Mouse (Mus musculus) hindbrain, embryonic 14.5 days (tissue): ENCODE results near the gene Dpp6. TPM values are rescaled to one million over a fixed set of nuclear protein-coding genes. Genes with fewer than 3 reads are reported as not detected.

Experiments
- ATAC-seq: fragments of 200-750 bp; cut with Nextera tagmentation; 2 replicates; pipeline ENCODE4 v1.8.0; 2017; ENCODE audit warnings: moderate number of reproducible peaks, mild to moderate bottlenecking, moderate TSS enrichment, moderate library complexity; ENCODE audit not compliant: low FRiP score
- DNase-seq: peaks from one replicate; pipeline ENCODE4 v3.0.0-alpha.2; 2015; ENCODE audit warnings: low spot score
- H3K27ac ChIP-seq: fragments of 300-500 bp; sonication (generic); 2 replicates; pipeline ENCODE4 v1.5.1; 2014; ENCODE audit warnings: mild to moderate bottlenecking, moderate library complexity
- H3K27me3 ChIP-seq: fragments of 300-500 bp; sonication (generic); 2 replicates; pipeline ENCODE4 v1.6.1; 2014; ENCODE audit warnings: mild to moderate bottlenecking, low read length, mixed read lengths; ENCODE audit not compliant: control insufficient read depth, insufficient read depth
- H3K36me3 ChIP-seq: fragments of 300-500 bp; sonication (generic); replicated peaks from 2 replicates; pipeline ENCODE4 v1.6.1; 2014; ENCODE audit not compliant: control insufficient read depth, insufficient read depth
- H3K4me1 ChIP-seq: fragments of 300-500 bp; sonication (generic); replicated peaks from 2 replicates; pipeline ENCODE4 v1.6.1; 2014; ENCODE audit warnings: antibody characterized with exemption, low read length, mixed read lengths; ENCODE audit not compliant: control insufficient read depth, insufficient read depth
- H3K4me2 ChIP-seq: fragments of 300-500 bp; sonication (generic); replicated peaks from 2 replicates; pipeline ENCODE4 v1.6.1; 2014; ENCODE audit warnings: mild to moderate bottlenecking, moderate library complexity
- H3K4me3 ChIP-seq: fragments of 300-500 bp; sonication (generic); replicated peaks from 2 replicates; pipeline ENCODE4 v1.5.1; 2014; ENCODE audit warnings: mild to moderate bottlenecking, low read length
- H3K9ac ChIP-seq: fragments of 300-500 bp; sonication (generic); 2 replicates; pipeline ENCODE4 v1.6.1; 2014
- H3K9me3 ChIP-seq: fragments of 300-500 bp; sonication (generic); 2 replicates; pipeline ENCODE4 v1.6.1; 2016; ENCODE audit warnings: low read length; ENCODE audit not compliant: control insufficient read depth
- WGBS: fragments of 180-500 bp; shearing (Covaris S2); extraction: QIAGEN DNeasy Blood & Tissue Kit; methylation state at CpG from one replicate; pipeline ENCODE4 v1.1.7; 2014; 5-methylcytosine and 5-hydroxymethylcytosine counted together
- polyA plus RNA-seq: library from polyadenylated mRNA; unstranded; fragments of >200 nt; fragmentation: Nextera tagmentation; extraction: Ambion mirVana; gene quantifications from 2 replicates; pipeline ENCODE4 v1.2.1, GENCODE M21; 2014

Dpp6 gene
- polyA plus RNA-seq, 1 experiment from 2014 or later, result 86.7 TPM

DNA sequence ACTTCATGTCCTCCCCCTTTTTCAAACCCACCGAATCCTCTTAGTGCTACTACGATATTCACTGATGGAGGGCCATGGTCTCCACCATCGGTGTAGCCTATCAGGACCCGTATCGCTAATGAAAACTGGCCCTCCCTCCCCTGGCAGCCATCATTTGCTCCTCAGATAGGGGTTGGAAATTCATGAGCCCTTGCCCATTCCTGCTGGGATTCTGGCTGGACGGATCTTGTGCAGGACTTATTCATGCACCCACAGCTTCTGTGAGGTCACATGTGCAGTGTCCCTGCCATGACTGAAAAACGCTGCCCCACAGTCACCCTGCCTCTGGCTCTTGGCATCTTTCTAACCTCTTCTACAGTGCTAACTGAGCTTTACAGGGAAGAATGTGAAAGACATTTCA is 475.2 kb downstream of the Dpp6 start:
- ATAC-seq (no peak), DNase-seq (no peak)
- Histone ChIP-seq H3K36me3 (no peaks in the 10 kb centered on the region), H3K4me2 (no peak overlapping the region), H3K4me1 (no peaks in the 10 kb centered on the region), H3K9me3 (no peaks in the 10 kb centered on the region), H3K27ac (no peak overlapping the region), H3K27me3 (no peaks in the 10 kb centered on the region), H3K9ac (no peak overlapping the region), H3K4me3 (no peak overlapping the region)
- 92% methylated on average over 7 of the region's 7 CpGs for WGBS

DNA sequence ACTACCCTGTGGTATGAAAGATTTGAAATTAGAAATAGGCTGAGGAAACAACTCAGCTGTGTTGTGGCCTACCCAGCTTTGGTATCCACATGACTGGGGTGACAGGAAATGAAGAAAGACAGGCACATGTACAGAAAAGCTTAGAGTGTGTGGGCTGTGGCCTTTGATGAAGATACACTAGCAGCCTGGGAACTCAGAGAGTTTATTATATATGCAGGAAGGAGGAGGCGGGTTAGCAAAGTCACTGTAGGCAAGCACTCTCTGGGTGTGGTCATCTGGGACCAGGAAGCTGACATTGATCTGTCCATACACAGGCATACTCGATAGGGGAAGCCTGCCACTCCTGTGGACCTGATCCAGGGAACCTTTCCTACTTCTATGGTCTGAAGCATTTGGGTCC is 487.1 kb downstream of the Dpp6 start:
- ATAC-seq, result no peak
- Histone ChIP-seq H3K4me3 (no peak overlapping the region), H3K9ac (no peak overlapping the region), H3K36me3 (no peaks in the 10 kb centered on the region), H3K4me1 (0 out of 2 replicates have a peak, but pooled peaks cover 5% of the 10 kb centered on the region), H3K27ac (no peak overlapping the region), H3K27me3 (no peaks in the 10 kb centered on the region), H3K9me3 (no peaks in the 10 kb centered on the region), H3K4me2 (no peak overlapping the region)
- DNase-seq, result no peak
- WGBS, result 86% methylated on average over 2 of the region's 2 CpGs

DNA sequence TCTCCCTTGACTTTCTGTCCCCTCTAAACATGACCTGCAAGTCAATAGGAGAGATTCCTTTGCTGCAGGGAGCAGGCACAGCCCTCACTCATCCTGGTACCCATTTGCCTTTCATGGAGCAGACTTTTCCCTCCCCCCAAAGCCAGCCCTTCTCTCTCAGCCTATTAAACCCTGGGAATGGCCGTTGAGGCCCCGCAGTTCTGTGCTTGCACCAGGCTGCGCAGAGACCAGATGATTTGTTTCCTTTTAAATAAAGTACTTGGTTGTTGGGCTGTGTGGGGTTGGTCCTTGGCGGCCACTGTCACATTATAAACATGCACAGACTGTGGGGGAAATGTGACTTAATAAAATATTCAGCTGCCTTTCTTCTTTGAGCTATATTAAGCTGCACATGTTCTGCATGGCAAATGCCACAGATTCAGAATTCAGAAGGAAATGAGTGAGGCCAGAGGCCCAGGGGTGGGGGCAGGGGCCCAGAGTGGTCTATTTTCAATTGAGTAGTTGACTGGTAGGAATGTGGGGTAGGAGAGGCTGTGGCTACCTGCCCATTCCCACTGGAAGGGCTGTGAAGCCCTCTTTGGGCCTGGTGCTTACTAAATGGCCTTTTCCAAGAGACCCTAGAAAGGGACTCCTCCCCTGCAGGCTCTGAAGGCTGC is 489.6 kb downstream of the Dpp6 start:
- no peak overlapping the region for H3K9ac ChIP-seq
- H3K27me3 ChIP-seq, result no peaks in the 10 kb centered on the region
- H3K4me1 ChIP-seq, result 0 out of 2 replicates have a peak, but pooled peaks cover 5% of the 10 kb centered on the region
- H3K4me2 ChIP-seq, result no peak overlapping the region
- no peaks in the 10 kb centered on the region for H3K9me3 ChIP-seq
- peak; percentile 90 for ATAC-seq
- DNase-seq, result peak; percentile 36
- 41% methylated on average over 4 of the region's 4 CpGs for WGBS
- no peak overlapping the region for H3K4me3 ChIP-seq
- H3K27ac ChIP-seq, result peak overlapping the region; percentile 43
- no peaks in the 10 kb centered on the region for H3K36me3 ChIP-seq

DNA sequence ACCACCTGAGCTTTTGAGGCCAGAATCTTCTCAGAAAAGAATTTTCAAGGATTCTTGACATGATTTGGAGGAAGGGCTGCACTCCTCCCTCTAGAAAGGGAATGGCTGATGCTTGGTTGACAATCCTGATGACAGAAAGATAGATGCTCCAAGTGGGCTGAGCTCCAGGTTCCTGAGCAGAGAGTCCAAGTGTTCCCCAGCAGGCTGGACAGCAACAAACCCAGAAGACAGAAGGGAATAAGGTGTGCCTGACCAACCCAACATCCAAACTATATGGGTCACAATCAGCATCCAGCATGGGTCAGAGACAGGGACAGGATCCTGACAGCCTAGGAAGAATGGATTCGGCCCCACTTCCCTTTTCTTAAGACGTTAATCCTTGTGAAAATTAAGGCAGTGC is 493.2 kb downstream of the Dpp6 start:
- no peak overlapping the region for H3K27ac ChIP-seq
- H3K9me3 ChIP-seq, result no peaks in the 10 kb centered on the region
- DNase-seq (no peak), ATAC-seq (no peak)
- 59% methylated on average over 2 of the region's 2 CpGs for WGBS
- no peaks in the 10 kb centered on the region for H3K36me3 ChIP-seq
- no peak overlapping the region for H3K4me3 ChIP-seq
- H3K27me3 ChIP-seq, result no peaks in the 10 kb centered on the region
- H3K4me1 ChIP-seq, result 0 out of 2 replicates have a peak, but pooled peaks cover 5% of the 10 kb centered on the region
- no peak overlapping the region for H3K9ac ChIP-seq
- no peak overlapping the region for H3K4me2 ChIP-seq

DNA sequence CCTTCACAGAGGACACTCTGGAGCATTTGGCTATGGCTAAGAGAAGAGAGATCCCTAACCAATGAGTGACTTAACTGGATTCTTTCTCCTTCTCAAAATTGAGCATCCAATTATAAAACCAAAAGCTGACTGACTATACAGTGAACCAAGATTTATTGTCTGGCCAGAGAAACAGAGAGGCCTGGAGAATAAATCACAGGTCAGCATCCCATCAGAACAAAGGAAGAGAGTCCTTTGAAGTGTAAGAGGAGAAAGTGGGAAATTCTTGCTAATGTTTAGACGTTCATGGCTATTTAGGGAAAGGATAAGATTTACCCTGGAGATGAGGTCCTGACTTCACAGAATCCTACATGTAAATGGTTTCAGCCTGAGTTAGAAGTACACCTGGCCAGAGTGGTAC is 499.7 kb downstream of the Dpp6 start:
- H3K36me3 ChIP-seq, result no peaks in the 10 kb centered on the region
- H3K9ac ChIP-seq, result no peak overlapping the region
- no peak overlapping the region for H3K27ac ChIP-seq
- H3K9me3 ChIP-seq, result no peaks in the 10 kb centered on the region
- no peaks in the 10 kb centered on the region for H3K4me1 ChIP-seq
- ATAC-seq (no peak), DNase-seq (no peak)
- no peak overlapping the region for H3K4me3 ChIP-seq
- no peaks in the 10 kb centered on the region for H3K27me3 ChIP-seq
- no peak overlapping the region for H3K4me2 ChIP-seq
- 37% methylated on average over 1 of the region's 1 CpGs for WGBS

DNA sequence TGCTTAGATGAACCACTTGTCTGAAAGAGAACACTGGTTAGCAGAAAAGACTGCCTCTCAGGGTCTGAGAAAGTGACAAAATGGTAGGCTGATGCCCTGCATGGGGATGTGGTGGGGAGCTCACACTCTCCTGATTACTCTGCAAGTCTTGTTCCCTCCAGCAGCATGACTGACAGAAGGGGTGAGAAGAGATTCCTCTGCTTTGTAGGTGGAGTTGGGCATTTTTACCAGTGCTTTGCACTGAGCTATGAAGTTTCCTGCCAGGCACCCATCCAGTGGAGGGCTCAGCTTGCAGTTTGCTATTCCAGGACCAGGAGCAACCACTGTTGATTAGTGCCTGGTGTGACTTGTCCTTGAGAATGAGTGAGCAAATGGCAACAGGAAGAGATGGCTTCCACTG is 500.3 kb downstream of the Dpp6 start:
- Histone ChIP-seq H3K36me3 (no peaks in the 10 kb centered on the region), H3K27me3 (no peaks in the 10 kb centered on the region), H3K4me2 (no peak overlapping the region), H3K27ac (no peak overlapping the region), H3K4me3 (no peak overlapping the region), H3K4me1 (no peaks in the 10 kb centered on the region), H3K9ac (no peak overlapping the region), H3K9me3 (no peaks in the 10 kb centered on the region)
- ATAC-seq (no peak), DNase-seq (no peak)

DNA sequence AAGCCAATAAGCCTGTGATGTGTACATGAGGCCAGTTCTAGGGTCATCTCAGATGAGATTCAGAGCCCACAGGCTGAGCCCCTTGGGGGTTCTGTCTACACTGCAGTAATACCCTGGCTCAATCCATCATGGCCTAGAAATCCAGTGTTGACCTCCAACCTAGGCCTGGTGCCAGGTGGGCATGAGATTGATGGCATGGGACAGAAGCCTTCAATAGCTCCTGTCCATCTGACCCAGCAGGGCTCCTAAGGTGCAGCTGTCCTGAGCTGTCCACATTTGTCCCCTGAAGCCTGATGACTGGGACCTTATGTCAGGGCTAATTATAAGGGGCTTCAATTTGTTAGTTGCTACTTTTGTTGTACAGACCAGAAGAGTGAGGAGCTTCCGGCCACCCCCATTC is 500.8 kb downstream of the Dpp6 start:
- Histone ChIP-seq H3K9ac (no peak overlapping the region), H3K4me1 (0 out of 2 replicates have a peak, but pooled peaks cover 2% of the 10 kb centered on the region), H3K27me3 (no peaks in the 10 kb centered on the region), H3K27ac (no peak overlapping the region), H3K9me3 (no peaks in the 10 kb centered on the region), H3K36me3 (no peaks in the 10 kb centered on the region), H3K4me3 (no peak overlapping the region), H3K4me2 (no peak overlapping the region)
- no peak for DNase-seq
- WGBS, result 63% methylated on average over 1 of the region's 1 CpGs
- ATAC-seq, result no peak

DNA sequence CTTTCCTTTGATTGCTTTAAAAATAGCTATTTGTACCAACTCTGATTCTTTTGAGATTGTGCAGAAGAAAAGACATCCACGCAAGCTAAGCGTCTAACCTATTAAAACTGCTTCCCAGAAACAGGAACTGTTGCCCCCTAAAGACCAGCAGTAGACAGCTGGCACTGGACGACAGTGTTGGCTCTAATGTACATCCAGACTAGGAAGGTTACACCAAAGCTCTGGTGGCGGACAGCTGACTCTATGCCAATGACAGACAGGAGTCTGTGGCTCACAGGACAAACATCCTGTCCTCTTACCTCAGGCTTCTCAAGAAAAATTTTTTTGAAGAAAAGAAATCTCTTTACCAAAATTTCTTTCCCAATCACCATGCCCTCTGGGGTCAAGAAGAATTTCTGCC is 502.7 kb downstream of the Dpp6 start:
- H3K27me3 ChIP-seq, result no peaks in the 10 kb centered on the region
- H3K4me2 ChIP-seq, result no peak overlapping the region
- ATAC-seq (no peak), DNase-seq (no peak)
- no peak overlapping the region for H3K4me3 ChIP-seq
- H3K27ac ChIP-seq, result no peak overlapping the region
- H3K4me1 ChIP-seq, result peaks cover 5% of the 10 kb centered on the region; the same call in 1 of the 2 replicates
- WGBS, result 83% methylated on average over 4 of the region's 4 CpGs
- no peaks in the 10 kb centered on the region for H3K36me3 ChIP-seq
- no peaks in the 10 kb centered on the region for H3K9me3 ChIP-seq
- no peak overlapping the region for H3K9ac ChIP-seq

DNA sequence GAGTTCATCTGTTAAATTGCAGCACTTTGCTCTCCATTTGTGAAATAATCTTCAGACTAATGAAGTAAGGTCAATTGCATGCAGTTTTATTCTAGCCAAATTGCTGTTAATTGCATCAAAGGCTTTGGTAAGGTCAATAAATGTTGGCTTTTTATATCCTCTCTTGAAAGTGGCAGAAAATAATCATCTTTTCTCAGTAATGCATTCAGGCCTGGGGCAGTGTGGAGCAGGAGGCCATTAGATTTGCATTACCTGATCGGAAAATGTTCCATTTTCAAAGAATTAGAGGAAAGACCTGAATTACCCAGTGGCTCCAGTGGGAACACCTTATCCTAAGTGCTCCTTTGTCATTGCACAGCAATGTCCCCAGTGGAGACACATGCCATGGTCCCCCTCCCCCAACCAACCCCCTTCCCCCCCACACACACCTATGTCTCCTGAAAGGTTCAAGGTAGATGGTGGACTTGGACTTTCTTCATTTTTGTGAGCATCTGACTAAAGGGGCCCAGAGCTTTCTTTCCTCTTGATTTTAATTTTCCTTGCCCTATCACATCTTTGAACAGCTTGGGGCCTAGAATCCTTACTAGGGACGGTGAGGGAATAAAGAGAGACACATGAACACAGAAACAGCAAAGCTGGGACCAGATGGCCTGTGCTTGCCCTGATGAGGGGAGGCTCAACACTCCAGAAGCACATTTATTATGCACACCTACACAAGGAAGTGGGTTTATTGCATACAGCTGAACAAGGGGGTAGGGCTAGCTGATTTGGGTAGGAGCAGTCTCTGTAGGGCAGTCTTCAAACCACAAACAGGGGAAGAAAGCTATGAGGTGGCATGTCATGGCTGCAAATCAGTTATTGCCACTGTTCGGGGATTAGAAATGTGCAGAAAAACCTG is 506.1 kb downstream of the Dpp6 start:
- 53% methylated on average over 3 of the region's 3 CpGs for WGBS
- no peaks in the 10 kb centered on the region for H3K27me3 ChIP-seq
- no peak for ATAC-seq
- DNase-seq, result no peak
- H3K4me3 ChIP-seq, result no peak overlapping the region
- no peaks in the 10 kb centered on the region for H3K36me3 ChIP-seq
- H3K9me3 ChIP-seq, result no peaks in the 10 kb centered on the region
- H3K27ac ChIP-seq, result peak overlapping the region; percentile 44; the same call in 1 of the 2 replicates
- no peak overlapping the region for H3K9ac ChIP-seq
- no peak overlapping the region for H3K4me2 ChIP-seq
- peaks cover 5% of the 10 kb centered on the region; the same call in 1 of the 2 replicates for H3K4me1 ChIP-seq
